Mouse (Mus musculus) ES-Bruce4 (cell line): Measurements from ENCODE around the gene Wnt8b.

Source experiments
- CTCF ChIP-seq: IDR thresholded peaks from one replicate; pipeline ENCODE4 v1.8.1; 2011; ENCODE audit warnings: low read depth, low read length
- EP300 ChIP-seq: IDR thresholded peaks from 2 replicates; pipeline ENCODE4 v1.6.1; 2011; ENCODE audit warnings: low read depth, low read length; ENCODE audit not compliant: insufficient read depth

DNA sequence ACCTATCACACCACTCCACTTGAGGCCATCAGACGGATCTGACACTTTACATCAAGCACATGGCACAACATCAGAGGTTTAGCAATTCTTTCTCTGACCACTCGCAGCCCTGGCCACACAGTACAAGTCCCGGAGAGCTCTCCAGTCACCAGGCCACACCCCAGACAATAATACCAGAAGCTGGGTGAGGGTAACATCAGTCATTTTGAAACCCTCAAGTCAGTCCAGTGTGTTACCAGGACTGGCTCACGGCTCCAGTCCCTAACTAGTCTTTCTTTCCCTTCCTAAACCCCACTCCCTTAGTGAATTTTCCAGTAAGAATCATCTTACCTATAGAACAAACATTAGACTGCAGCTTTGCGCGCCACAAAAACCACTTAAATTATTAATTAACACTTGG is 36.7 kb downstream of the Wnt8b start:
- TF ChIP-seq CTCF (no peak), EP300 (no peak)
